Mouse (Mus musculus): ENCODE results near the gene Srek1.

DNA sequence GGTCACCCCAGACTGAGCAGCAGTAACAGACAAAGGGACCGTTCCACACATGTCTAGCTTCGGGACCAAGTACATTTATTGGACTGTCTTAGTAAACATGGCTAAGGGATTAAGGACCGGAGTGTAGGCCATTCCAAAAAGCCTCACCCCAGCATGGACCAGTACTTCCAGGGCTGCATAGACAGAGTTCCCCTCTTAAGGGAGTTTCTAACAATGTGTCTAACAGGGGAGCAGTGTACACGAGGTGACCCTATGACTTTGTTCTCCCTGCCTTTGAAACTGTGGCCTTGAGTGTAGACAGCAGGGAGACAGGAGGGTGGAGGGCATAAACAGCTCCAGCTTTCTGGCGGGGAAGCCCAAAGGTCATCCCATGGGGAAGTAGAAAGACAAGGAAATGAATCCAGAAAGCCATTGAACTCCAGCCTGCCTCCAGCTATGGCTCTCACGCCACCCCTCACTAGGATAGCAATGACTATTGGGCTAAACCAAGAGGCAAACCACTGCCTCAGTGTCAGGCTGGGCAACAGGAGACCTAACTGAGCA, 68.9 kb downstream of the Srek1 start:
- TF ChIP-seq GATA1 (IDR thresholded peaks at IDR 0.05; ENCODE audit: borderline replicate concordance, low read length) (no peak), CTCF (IDR thresholded peaks at IDR 0.05; ENCODE audit: low read depth, low read length) (no peak), POLR2AphosphoS5 (IDR thresholded peaks at IDR 0.05; ENCODE audit: insufficient replicate concordance, low read depth, low read length) (no peak)
